Mouse (Mus musculus) embryo, embryonic 10 days (tissue): ENCODE measurements around the gene Gm973.
A peak's percentile ranks its signal among the peaks of the same experiment; 100 is the strongest.

ENCODE experiments used
- DNase-seq: peaks from one replicate; pipeline ENCODE4 v3.0.0-alpha.2; 2015; ENCODE audit warnings: low spot score

Gm973 gene

GRCm38 (mm10) chr1:59516026-59516917 is at the start of gene Gm973:
Gm973 (plus strand) TSS chr1:59516264.
- DNase-seq, result peak; percentile 93

GRCm38 (mm10) chr1:59469170-59469569 is 46.9 kb upstream of the Gm973 start:
- DNase-seq, result no peak

GRCm38 (mm10) chr1:59470766-59471165 is 45.3 kb upstream of the Gm973 start:
- no peak for DNase-seq

GRCm38 (mm10) chr1:59472368-59473180 is 43.5 kb upstream of the Gm973 start:
- peak; percentile 51 for DNase-seq

- no peak for DNase-seq
Observed at GRCm38 (mm10) chr1:59473181-59473555, 42.9 kb upstream of the Gm973 start.

GRCm38 (mm10) chr1:59475618-59476017 is 40.4 kb upstream of the Gm973 start:
- DNase-seq, result peak; percentile 39

- no peak for DNase-seq
Observed at GRCm38 (mm10) chr1:59478911-59479310, 37.2 kb upstream of the Gm973 start.

GRCm38 (mm10) chr1:59480821-59481455 is 35.1 kb upstream of the Gm973 start:
- DNase-seq, result peak; percentile 64

- DNase-seq, result peak; percentile 95
Observed at GRCm38 (mm10) chr1:59481456-59482291, 34.4 kb upstream of the Gm973 start.

GRCm38 (mm10) chr1:59482331-59482695 is 33.8 kb upstream of the Gm973 start, which contains the start of gene Fzd7:
Fzd7 (plus strand) TSS chr1:59482424.
- peak; percentile 68 for DNase-seq

- DNase-seq, result peak; percentile 51
Observed at GRCm38 (mm10) chr1:59482696-59483520, 33.2 kb upstream of the Gm973 start.

- peak; percentile 93 for DNase-seq
Observed at GRCm38 (mm10) chr1:59483521-59484245, 32.4 kb upstream of the Gm973 start.

GRCm38 (mm10) chr1:59484314-59484713 is 31.8 kb upstream of the Gm973 start:
- DNase-seq, result no peak

- peak; percentile 81 for DNase-seq
Observed at GRCm38 (mm10) chr1:59484791-59485785, 31.0 kb upstream of the Gm973 start.

- DNase-seq, result no peak
Observed at GRCm38 (mm10) chr1:59485803-59486202, 30.3 kb upstream of the Gm973 start.

GRCm38 (mm10) chr1:59487651-59488051 is 28.4 kb upstream of the Gm973 start:
- peak; percentile 84 for DNase-seq

GRCm38 (mm10) chr1:59488481-59488880 is 27.6 kb upstream of the Gm973 start:
- no peak for DNase-seq

- no peak for DNase-seq
Observed at GRCm38 (mm10) chr1:59488991-59489390, 27.1 kb upstream of the Gm973 start.

- no peak for DNase-seq
Observed at GRCm38 (mm10) chr1:59491517-59491916, 24.5 kb upstream of the Gm973 start.
